Mouse (Mus musculus): ENCODE results near the gene Dnal4. TPM values are rescaled to one million over a fixed set of nuclear protein-coding genes. Genes with fewer than 3 reads are reported as not detected.

The Dnal4 gene
- polyA plus RNA-seq, 1 experiment from 2014 or later, result 64.6 TPM

DNA sequence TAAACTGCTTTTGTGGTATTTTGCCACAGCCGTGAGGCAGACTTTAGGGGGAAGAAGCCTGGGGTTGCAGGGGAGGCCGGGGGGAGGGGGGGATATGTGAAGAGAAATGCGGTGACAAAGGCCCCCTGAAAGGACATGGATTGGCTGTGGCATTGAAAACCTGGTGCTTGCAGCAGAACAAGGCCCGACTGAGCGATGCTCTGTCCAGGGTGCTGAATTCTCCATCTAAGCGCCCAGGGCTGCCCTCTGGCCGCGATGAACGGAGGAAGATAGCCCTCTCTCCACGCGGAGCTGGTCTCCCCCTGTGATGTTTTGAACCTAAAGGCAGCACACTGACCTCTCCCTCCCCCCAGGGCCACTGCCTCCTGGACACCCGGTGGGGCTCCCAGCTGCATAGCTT lies 13.9 kb upstream of the Dnal4 start:
- H3K9me3 ChIP-seq (ENCODE audit: control insufficient read depth, low read length), result no peaks in the 10 kb centered on the region
- H3K4me1 ChIP-seq (replicated peaks; ENCODE audit: control insufficient read depth, insufficient read depth, low read length), result peaks cover 13% of the 10 kb centered on the region; the same call in 1 of the 2 replicates
- 0 out of 2 replicates have a peak, but pooled peaks cover 6% of the 10 kb centered on the region for H3K36me3 ChIP-seq (replicated peaks; ENCODE audit: control insufficient read depth, insufficient read depth)
- no peaks in the 10 kb centered on the region for H3K27me3 ChIP-seq (ENCODE audit: control insufficient read depth, insufficient read depth, low read length)
- H3K9ac ChIP-seq, result no peak overlapping the region
- DNase-seq (ENCODE audit: low spot score) (peak; percentile 49), ATAC-seq (ENCODE audit: low FRiP score) (no peak)
- H3K4me2 ChIP-seq (replicated peaks), result no peak overlapping the region
- WGBS, result 9% methylated on average over 12 of the region's 12 CpGs
- no peak overlapping the region for H3K4me3 ChIP-seq (replicated peaks; ENCODE audit: low read length)
- no peak overlapping the region for H3K27ac ChIP-seq

DNA sequence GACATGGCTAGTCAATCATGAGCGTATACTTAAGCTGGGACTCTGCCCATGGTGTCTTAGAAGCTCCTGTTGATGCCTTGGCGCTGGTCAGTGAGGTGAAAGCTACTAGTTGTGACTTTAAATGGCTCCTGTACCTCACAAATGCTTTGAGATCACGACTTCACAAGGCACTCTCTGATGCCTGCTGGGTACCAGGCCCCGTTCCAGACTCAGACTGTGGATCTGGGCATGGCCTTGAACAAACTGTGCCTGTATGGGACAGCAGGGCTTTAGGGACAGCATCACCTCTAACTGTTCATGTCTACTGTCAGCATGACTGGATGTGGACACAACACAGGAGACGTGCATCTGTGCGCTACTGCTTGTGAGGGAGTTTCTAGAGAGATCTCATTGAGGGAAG lies 13.3 kb upstream of the Dnal4 start:
- no peak for DNase-seq (ENCODE audit: low spot score)
- Histone ChIP-seq H3K27me3 (ENCODE audit: control insufficient read depth, insufficient read depth, low read length) (no peaks in the 10 kb centered on the region), H3K36me3 (replicated peaks; ENCODE audit: control insufficient read depth, insufficient read depth) (0 out of 2 replicates have a peak, but pooled peaks cover 6% of the 10 kb centered on the region), H3K4me2 (replicated peaks) (no peak overlapping the region), H3K9me3 (ENCODE audit: control insufficient read depth, low read length) (no peaks in the 10 kb centered on the region), H3K4me1 (replicated peaks; ENCODE audit: control insufficient read depth, insufficient read depth, low read length) (peaks cover 13% of the 10 kb centered on the region; the same call in 1 of the 2 replicates), H3K4me3 (replicated peaks; ENCODE audit: low read length) (no peak overlapping the region), H3K9ac (no peak overlapping the region), H3K27ac (no peak overlapping the region)
- no peak for ATAC-seq (ENCODE audit: low FRiP score)
- WGBS, result 86% methylated on average over 6 of the region's 6 CpGs

DNA sequence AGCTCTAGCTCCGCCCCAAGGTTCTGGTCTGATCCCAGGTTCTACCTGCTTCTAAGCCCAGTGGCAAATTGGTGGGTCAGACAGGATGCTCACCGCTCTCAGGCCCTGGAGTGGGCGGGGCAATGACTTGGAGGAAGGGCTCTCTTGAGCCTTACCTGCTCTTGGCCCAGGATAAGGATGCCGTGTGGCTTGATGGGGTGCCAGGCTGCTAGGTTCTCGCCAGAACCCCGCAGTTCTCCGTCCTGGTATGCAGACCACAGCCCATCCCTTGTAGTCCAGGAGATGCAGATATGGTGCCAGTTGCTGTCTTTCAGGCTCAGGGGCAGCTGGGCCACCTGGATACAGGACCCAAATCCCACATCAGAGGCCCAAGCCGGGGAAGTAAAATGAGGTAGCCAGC lies 12.5 kb upstream of the Dnal4 start:
- ATAC-seq (ENCODE audit: low FRiP score), result no peak
- WGBS, result 65% methylated on average over 8 of the region's 8 CpGs

DNA sequence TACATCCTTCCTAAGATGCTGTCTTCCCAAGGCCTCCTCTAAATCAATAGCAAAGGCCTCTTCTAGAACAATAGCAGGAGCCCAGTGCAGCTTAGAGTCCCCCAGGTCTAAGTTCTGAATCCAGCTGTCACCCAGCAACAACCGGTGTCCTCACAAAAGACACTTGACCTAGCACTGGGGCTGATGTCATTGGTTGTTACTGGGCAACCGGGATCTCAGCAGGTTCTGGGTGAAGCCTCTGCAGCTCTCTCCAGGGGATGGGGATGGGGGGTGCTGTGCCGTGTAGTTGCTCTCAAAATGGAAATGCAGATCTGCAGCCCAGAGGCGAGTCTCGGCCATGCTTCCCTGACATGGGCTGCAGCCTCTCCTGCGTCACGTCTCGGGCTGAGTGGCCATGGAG lies 10.2 kb upstream of the Dnal4 start:
- no peak overlapping the region for H3K4me3 ChIP-seq (replicated peaks; ENCODE audit: low read length)
- H3K4me2 ChIP-seq (replicated peaks), result no peak overlapping the region
- no peaks in the 10 kb centered on the region for H3K27me3 ChIP-seq (ENCODE audit: control insufficient read depth, insufficient read depth, low read length)
- H3K4me1 ChIP-seq (replicated peaks; ENCODE audit: control insufficient read depth, insufficient read depth, low read length), result peaks cover 13% of the 10 kb centered on the region; the same call in 1 of the 2 replicates
- no peaks in the 10 kb centered on the region for H3K9me3 ChIP-seq (ENCODE audit: control insufficient read depth, low read length)
- no peak for DNase-seq (ENCODE audit: low spot score)
- ATAC-seq (ENCODE audit: low FRiP score), result no peak
- H3K9ac ChIP-seq, result 0 out of 2 replicates have a peak overlapping the region, but pooled peaks have one; percentile 31
- 38% methylated on average over 8 of the region's 8 CpGs for WGBS
- H3K36me3 ChIP-seq (replicated peaks; ENCODE audit: control insufficient read depth, insufficient read depth), result 0 out of 2 replicates have a peak, but pooled peaks cover 3% of the 10 kb centered on the region
- H3K27ac ChIP-seq, result 0 out of 2 replicates have a peak overlapping the region, but pooled peaks have one; percentile 38

More for the DNA sequence above, 12.5 kb upstream of the Dnal4 start:
- no peak for DNase-seq (ENCODE audit: low spot score)
- no peaks in the 10 kb centered on the region for H3K27me3 ChIP-seq (ENCODE audit: control insufficient read depth, insufficient read depth, low read length)
- 0 out of 2 replicates have a peak, but pooled peaks cover 6% of the 10 kb centered on the region for H3K36me3 ChIP-seq (replicated peaks; ENCODE audit: control insufficient read depth, insufficient read depth)
- no peak overlapping the region for H3K9ac ChIP-seq
- H3K4me2 ChIP-seq (replicated peaks), result no peak overlapping the region
- H3K9me3 ChIP-seq (ENCODE audit: control insufficient read depth, low read length), result no peaks in the 10 kb centered on the region
- no peak overlapping the region for H3K27ac ChIP-seq
- H3K4me1 ChIP-seq (replicated peaks; ENCODE audit: control insufficient read depth, insufficient read depth, low read length), result peaks cover 13% of the 10 kb centered on the region; the same call in 1 of the 2 replicates
- H3K4me3 ChIP-seq (replicated peaks; ENCODE audit: low read length), result no peak overlapping the region

DNA sequence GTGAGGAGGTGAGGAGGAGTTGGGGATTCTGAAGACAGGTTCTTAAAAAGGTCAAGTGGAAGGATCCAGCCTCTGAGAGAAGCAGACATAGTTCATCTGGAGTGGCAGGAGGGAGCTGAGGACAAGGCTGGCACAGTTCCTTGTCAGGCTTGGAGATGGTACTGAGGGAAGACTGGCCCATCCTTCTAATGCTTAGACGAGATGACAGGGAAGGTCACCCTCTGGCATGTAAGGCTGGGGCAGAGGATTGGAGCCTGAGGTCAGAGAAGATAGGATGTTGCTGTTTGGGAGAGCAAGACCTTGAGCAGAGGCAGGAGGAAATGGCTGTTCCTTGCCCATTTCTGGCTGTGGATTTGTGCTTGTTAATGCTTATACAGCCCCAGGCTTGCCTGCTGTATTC lies 7.4 kb upstream of the Dnal4 start:
- 83% methylated on average over 1 of the region's 1 CpGs for WGBS
- DNase-seq (ENCODE audit: low spot score), result no peak

DNA sequence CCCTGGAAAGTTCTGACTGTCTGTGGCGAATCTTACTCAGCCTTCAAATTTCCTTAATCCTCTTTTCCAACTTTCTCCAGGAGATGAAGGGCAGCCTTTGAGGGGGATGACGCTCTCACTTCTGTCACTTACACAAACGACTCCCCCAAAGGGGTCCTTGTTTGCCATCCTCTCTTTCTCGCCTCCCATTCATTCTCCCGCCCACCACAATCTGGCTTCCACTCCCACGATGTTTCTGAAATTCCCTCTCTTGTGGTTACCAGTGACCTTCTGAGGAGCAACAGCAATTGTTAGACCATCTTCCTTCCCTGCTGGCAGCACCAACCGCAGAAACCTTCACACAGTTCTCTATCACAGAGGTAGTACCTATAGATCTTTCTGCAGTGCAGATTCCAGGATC lies 2.0 kb downstream of the Dnal4 start:
- Histone ChIP-seq H3K9ac (0 out of 2 replicates have a peak overlapping the region, but pooled peaks have one; percentile 16), H3K27ac (no peak overlapping the region), H3K9me3 (ENCODE audit: control insufficient read depth, low read length) (no peaks in the 10 kb centered on the region), H3K4me1 (replicated peaks; ENCODE audit: control insufficient read depth, insufficient read depth, low read length) (peaks cover 16% of the 10 kb centered on the region), H3K27me3 (ENCODE audit: control insufficient read depth, insufficient read depth, low read length) (no peaks in the 10 kb centered on the region), H3K36me3 (replicated peaks; ENCODE audit: control insufficient read depth, insufficient read depth) (no peaks in the 10 kb centered on the region), H3K4me3 (replicated peaks; ENCODE audit: low read length) (no peak overlapping the region), H3K4me2 (replicated peaks) (peak overlapping the region; percentile 91; the same call in 1 of the 2 replicates)
- WGBS, result 71% methylated on average over 7 of the region's 7 CpGs
- ATAC-seq (ENCODE audit: low FRiP score), result no peak
- no peak for DNase-seq (ENCODE audit: low spot score)

More for the DNA sequence above, 7.4 kb upstream of the Dnal4 start:
- H3K4me2 ChIP-seq (replicated peaks), result no peak overlapping the region
- no peak overlapping the region for H3K9ac ChIP-seq
- H3K36me3 ChIP-seq (replicated peaks; ENCODE audit: control insufficient read depth, insufficient read depth), result 0 out of 2 replicates have a peak, but pooled peaks cover 3% of the 10 kb centered on the region
- no peak overlapping the region for H3K4me3 ChIP-seq (replicated peaks; ENCODE audit: low read length)
- no peaks in the 10 kb centered on the region for H3K27me3 ChIP-seq (ENCODE audit: control insufficient read depth, insufficient read depth, low read length)
- H3K4me1 ChIP-seq (replicated peaks; ENCODE audit: control insufficient read depth, insufficient read depth, low read length), result peaks cover 13% of the 10 kb centered on the region; the same call in 1 of the 2 replicates
- ATAC-seq (ENCODE audit: low FRiP score), result no peak
- H3K27ac ChIP-seq, result no peak overlapping the region
- no peaks in the 10 kb centered on the region for H3K9me3 ChIP-seq (ENCODE audit: control insufficient read depth, low read length)

DNA sequence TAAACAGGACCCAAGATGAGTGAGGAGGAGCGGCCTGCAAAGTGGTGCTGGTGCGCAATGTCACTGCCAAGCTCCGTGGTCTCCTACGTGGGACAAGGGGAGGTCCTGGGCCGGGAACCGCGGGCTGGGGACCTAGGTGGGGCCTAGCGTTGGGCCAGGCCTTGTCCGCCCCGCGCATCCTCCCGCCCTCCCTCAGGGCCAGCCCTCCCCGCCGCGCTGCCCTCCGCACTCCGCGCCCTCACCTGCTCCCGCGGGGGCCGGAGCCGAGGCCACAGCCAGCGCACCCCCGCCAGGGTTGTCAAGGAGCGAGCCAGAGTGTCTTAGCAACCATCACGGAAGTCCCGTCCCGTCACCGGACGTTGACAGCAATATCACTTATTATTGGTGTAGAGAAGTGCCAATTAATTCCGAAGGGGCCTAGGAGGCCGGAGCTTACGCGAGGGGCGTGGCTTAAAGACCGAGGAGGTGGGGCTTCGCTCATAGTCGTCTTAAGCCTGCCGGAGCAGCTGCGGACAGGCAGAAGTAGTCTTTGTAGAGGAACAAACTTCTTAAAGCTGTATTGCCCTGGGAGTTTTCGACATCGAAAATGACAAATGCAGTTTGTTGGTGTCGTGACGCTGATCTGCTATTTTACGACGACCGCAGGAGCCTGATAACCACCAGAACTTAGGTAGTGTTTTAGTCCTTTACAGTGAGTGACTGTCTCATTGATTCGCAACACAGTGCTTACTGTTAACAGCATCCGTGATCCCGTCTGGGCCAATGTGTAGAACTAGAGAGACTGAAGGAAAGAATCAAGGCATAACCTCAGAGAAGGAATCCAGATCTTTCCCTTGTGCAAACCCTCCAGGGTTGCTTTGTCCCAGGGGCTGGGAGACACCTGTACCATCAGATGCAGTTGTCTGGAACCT lies 3.3 kb downstream of the Dnal4 start:
- Histone ChIP-seq H3K9me3 (ENCODE audit: control insufficient read depth, low read length) (no peaks in the 10 kb centered on the region), H3K4me2 (replicated peaks) (peak overlapping the region; percentile 91), H3K4me1 (replicated peaks; ENCODE audit: control insufficient read depth, insufficient read depth, low read length) (peaks cover 16% of the 10 kb centered on the region), H3K27me3 (ENCODE audit: control insufficient read depth, insufficient read depth, low read length) (no peaks in the 10 kb centered on the region), H3K9ac (peak overlapping the region; percentile 86), H3K4me3 (replicated peaks; ENCODE audit: low read length) (peak overlapping the region; percentile 84), H3K36me3 (replicated peaks; ENCODE audit: control insufficient read depth, insufficient read depth) (no peaks in the 10 kb centered on the region), H3K27ac (peak overlapping the region; percentile 82)
- WGBS, result under 1% methylated on average over 50 of the region's 50 CpGs
- ATAC-seq (ENCODE audit: low FRiP score) (peak; percentile 98), DNase-seq (ENCODE audit: low spot score) (peak; percentile 99)

DNA sequence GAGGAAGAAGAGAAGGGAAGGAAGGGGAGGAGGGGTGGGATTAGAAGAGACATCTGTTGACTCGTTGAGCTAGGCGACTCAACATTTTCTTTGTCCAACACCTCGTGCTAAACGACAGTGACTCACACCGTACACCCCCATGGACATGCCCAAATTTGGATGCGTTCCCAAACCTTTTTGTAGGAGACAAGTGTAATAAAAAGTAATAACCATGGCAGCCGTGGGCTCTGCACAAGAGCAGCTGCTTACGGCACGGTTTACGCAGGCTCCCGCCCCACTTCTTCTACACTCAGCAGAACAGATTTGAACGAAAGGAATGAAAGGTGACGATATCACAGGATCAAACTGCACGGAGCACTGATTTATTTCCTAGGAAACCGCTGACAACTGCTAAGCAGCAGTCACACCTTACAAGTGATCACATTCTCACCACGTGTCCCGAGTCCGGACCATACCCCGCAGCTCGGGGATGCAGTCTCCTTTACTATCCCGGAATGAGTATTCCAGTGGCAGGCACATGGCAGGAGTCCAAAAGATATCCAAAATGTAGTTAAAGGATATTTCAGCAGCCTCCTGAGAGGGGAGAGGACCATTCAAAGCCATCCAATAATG lies 6.9 kb downstream of the Dnal4 start:
- no peak overlapping the region for H3K9ac ChIP-seq
- H3K27ac ChIP-seq, result no peak overlapping the region
- peaks cover 16% of the 10 kb centered on the region for H3K4me1 ChIP-seq (replicated peaks; ENCODE audit: control insufficient read depth, insufficient read depth, low read length)
- no peak for DNase-seq (ENCODE audit: low spot score)
- no peak for ATAC-seq (ENCODE audit: low FRiP score)
- no peak overlapping the region for H3K4me2 ChIP-seq (replicated peaks)
- H3K27me3 ChIP-seq (ENCODE audit: control insufficient read depth, insufficient read depth, low read length), result no peaks in the 10 kb centered on the region
- H3K9me3 ChIP-seq (ENCODE audit: control insufficient read depth, low read length), result no peaks in the 10 kb centered on the region
- WGBS, result 71% methylated on average over 21 of the region's 21 CpGs
- no peaks in the 10 kb centered on the region for H3K36me3 ChIP-seq (replicated peaks; ENCODE audit: control insufficient read depth, insufficient read depth)
- H3K4me3 ChIP-seq (replicated peaks; ENCODE audit: low read length), result no peak overlapping the region

DNA sequence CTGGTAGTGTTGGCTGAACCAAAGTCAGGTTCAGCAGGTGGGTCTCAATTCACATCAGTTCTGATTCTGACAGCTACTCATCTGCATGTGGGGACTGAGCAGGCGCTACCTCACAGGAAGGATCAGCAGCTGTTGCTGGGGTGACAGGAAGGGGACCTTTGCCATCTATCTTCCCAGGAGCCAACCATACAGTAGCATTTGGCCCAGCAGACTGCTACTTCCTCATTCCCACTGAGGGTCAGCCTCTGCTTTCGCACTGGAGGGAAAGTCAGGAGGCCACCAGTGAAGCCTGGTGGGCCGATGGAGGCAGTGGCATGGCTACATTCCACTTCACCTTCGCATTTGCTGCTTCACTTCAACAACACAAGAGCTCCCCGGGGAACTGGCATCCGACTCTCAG lies 9.3 kb downstream of the Dnal4 start:
- peaks cover 3% of the 10 kb centered on the region; the same call in 1 of the 2 replicates for H3K4me1 ChIP-seq (replicated peaks; ENCODE audit: control insufficient read depth, insufficient read depth, low read length)
- no peaks in the 10 kb centered on the region for H3K9me3 ChIP-seq (ENCODE audit: control insufficient read depth, low read length)
- WGBS, result 45% methylated on average over 6 of the region's 6 CpGs
- ATAC-seq (ENCODE audit: low FRiP score), result no peak
- DNase-seq (ENCODE audit: low spot score), result no peak
- H3K36me3 ChIP-seq (replicated peaks; ENCODE audit: control insufficient read depth, insufficient read depth), result peaks cover 19% of the 10 kb centered on the region
- H3K9ac ChIP-seq, result no peak overlapping the region
- H3K27me3 ChIP-seq (ENCODE audit: control insufficient read depth, insufficient read depth, low read length), result no peaks in the 10 kb centered on the region
- H3K4me2 ChIP-seq (replicated peaks), result no peak overlapping the region
- no peak overlapping the region for H3K27ac ChIP-seq
- H3K4me3 ChIP-seq (replicated peaks; ENCODE audit: low read length), result no peak overlapping the region
